Mouse (Mus musculus): ENCODE data around the gene Ppp1r15a. TPM values are rescaled to one million over a fixed set of nuclear protein-coding genes. Genes with fewer than 3 reads are reported as not detected.
A peak's percentile ranks its signal among the peaks of the same experiment; 100 is the strongest.
"Not testable (repeated sequence)": the region's sequence is repeated elsewhere in the genome, so short reads cannot be mapped to it uniquely, and the experiment has no call there.

Ppp1r15a gene
- total RNA-seq, 2 experiments from 2014 or later: 19.0 to 25.8 TPM

DNA sequence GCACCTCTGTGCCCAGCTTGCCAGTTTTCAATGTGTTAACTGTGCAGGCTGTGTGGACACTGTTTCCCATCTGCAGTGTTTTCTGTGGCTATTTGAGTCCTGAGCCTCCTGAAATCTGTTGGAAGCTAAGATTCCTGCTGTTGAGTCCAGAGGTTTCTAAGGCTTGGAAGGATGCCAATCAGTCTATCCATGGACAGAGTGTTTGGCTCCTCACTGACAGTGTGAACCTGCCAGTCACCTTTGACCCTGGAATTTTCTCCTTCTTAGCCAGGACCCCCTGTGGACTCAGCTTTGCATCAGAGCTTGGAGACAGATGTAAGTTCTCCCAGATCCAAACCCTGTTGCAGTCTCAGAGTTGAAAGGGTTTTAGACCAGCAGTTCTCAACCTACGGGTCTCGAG lies 14.1 kb upstream of the Ppp1r15a start:
- Histone ChIP-seq H3K4me3 (no peak overlapping the region), H3K27ac (no peak overlapping the region)
- TF ChIP-seq CTCF (conservative IDR thresholded peaks at IDR 0.05): no peak
- no peak for DNase-seq (ENCODE audit: low spot score in 2 of 2)

DNA sequence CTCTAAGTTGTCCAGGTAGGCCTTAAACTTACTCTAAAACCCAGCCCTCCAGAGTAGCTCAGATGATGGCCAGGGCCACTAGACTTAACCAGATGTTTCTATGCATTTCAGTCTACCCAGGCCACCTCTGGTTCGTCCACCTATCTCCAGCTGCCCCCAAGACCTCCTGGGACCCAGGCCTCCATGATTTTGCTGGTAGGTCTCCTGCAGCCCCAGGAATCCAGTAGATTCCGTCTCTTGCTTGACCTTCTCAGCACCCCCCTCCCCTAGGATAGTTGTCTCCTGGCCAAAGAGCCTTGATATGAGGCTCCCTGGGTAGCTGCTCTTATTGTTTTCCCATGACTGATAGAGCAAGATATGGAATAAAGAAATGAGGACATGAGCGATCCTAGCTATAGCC lies 13.0 kb upstream of the Ppp1r15a start:
- H3K4me3 ChIP-seq: no peak overlapping the region
- TF ChIP-seq CTCF (conservative IDR thresholded peaks at IDR 0.05): no peak
- no peak for DNase-seq (ENCODE audit: low spot score in 2 of 2)
- H3K27ac ChIP-seq: no peak overlapping the region

DNA sequence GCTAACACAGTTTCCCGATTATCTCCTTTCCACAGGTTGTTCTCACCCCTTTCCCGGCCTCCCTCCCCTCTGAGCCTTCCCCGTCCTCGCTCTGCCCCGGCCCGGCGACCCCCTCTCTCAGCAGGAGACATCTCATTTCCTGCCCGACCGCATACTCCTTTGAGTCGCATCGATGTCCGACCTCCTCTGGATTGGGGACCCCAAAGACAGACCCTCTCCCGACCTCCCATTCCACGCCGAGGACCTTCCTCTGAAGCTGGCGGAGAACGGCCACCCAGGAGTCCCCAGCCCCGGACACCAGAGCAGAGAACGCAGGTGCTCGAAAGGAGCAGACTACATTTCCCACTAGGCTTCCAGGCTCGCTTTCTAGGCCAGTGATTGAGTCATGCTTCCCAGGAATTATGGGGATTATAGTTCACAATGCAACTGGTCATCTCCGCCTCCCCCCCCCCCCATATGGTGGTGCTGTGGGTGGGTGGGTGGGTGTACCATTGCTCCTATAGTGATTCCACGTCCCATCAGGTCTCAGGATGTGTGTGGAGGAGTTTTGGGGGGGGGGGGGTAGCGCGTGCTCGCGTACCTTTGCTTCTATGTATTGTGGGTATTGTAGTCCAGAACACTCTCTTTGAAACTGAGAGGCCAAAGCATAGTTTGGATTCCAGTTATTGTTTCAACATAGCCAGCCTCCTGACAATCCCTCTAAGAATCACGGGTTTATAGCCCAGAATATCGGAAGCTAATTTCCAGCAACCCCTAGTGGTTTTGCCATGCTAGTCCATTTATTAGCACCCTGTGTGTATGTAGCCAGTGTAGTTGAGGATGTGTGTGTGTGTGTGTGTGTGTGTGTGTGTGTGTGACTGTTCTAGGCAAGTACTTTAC lies 12.3 kb upstream of the Ppp1r15a start:
- Histone ChIP-seq H3K4me3 (peak overlapping the region; percentile 77), H3K27ac (peak overlapping the region; percentile 87)
- peak; percentile 57 for TF ChIP-seq CTCF (conservative IDR thresholded peaks at IDR 0.05)
- DNase-seq (ENCODE audit: low spot score in 2 of 2): peak; percentile 68 to 70

DNA sequence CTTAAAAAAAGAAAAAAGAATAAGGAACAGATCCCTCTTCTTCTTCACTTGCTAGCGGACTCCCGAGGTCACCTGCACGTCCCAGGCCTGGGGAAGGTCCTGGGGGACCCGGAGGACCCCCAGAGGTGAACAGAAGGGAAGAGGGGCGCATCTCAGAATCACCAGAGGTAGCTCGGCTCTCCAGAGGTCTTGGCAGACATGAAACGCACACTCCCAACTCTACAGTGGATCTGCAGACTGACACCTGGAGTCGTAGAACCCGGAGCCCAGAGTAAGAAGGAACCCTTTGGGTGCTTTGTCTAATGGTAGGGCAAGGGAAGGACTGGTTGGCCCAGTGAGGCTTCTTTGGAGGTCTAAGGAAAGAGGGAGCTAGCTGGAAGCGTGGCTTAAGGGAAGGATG lies 11.5 kb upstream of the Ppp1r15a start:
- H3K27ac ChIP-seq: peak overlapping the region; percentile 87
- H3K4me3 ChIP-seq: peak overlapping the region; percentile 77
- no peak for TF ChIP-seq CTCF (conservative IDR thresholded peaks at IDR 0.05)
- no peak for DNase-seq (ENCODE audit: low spot score in 2 of 2)

DNA sequence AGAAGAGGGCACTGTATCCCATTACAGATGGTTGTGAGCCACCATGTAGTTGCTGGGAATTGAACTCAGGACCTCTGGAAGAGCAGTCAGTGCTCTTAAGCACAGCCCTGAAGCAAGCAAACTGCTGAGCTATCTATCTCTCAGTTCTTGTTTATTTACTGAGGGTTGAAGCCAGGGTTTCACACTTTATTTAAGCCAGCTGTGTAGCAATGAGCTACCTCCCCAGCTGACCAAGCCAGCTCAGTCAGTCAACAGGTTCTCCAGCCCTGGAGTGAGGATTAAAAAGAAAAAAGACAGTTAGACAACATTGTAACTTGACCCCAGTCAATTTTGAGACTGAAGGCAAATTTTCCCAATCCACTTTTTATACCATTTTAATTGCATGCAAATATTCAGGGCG lies 9.6 kb upstream of the Ppp1r15a start:
- DNase-seq (ENCODE audit: low spot score in 2 of 2): no peak
- peak; percentile 27 for TF ChIP-seq CTCF (conservative IDR thresholded peaks at IDR 0.05)
- Histone ChIP-seq H3K4me3 (no peak overlapping the region), H3K27ac (no peak overlapping the region)

DNA sequence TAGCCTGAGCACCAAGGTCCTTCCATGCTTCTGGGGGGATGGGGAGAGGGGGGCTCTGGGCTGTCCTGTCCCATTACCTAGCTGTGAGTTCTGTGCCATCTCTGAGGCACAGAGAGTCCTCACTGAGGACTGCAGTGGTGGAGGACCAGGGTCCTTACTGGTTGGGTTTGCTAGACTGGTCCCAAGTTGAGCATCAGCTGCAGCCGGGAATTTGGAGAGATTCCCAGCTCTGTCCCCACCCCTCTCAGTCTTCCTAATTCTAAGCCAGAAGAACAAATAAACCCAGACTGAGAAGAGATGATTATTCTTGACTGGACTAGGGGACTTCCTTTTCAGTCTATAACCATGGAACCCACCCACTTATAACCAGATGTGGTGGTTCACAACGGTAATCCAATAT lies 4.6 kb upstream of the Ppp1r15a start:
- TF ChIP-seq CTCF (conservative IDR thresholded peaks at IDR 0.05): no peak
- no peak for DNase-seq (ENCODE audit: low spot score in 2 of 2)
- H3K27ac ChIP-seq: no peak overlapping the region
- no peak overlapping the region for H3K4me3 ChIP-seq

DNA sequence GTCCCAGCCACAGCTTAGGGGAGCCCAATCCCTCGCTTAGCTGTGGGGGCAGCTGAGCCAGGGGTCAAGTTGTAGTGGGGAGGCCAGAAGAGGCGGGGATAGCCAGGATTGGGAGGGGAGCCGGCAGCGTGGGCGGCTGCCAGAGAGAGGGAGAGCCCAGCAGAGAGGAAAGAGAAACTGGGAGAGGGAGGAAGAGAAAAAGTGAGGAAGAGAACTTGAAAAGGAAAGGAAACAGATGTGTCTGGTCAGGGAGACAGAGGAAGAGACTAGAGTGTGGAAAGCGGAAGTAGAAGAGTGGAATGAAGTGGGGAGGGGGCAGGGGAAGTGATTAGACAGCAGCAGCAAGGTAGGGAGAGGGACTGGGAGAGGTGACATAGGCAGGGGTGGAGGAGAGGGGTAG lies 3.4 kb upstream of the Ppp1r15a start:
- TF ChIP-seq CTCF (conservative IDR thresholded peaks at IDR 0.05): no peak
- no peak overlapping the region for H3K4me3 ChIP-seq
- no peak for DNase-seq (ENCODE audit: low spot score in 2 of 2)
- H3K27ac ChIP-seq: no peak overlapping the region

DNA sequence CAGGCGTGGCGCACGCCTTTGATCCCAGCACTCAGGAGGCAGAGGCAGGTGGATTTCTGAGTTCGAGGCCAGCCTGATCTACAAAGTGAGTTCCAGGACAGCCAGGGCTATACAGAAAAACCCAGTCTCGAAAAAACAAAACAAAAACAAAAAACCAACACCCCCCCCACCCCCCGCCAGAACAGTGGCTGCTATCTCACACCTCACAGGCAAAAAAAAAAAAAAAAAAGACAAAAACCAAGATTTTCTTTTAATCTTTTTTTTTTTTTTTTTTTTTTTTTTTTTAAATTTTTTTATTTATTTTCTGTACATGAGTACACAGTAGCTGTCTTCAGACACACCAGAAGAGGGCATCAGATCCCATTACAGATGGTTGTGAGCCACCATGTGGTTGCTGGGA lies 1.1 kb upstream of the Ppp1r15a start:
- DNase-seq (ENCODE audit: low spot score in 2 of 2); H3K4me3 ChIP-seq; H3K27ac ChIP-seq: not testable (repeated sequence)

DNA sequence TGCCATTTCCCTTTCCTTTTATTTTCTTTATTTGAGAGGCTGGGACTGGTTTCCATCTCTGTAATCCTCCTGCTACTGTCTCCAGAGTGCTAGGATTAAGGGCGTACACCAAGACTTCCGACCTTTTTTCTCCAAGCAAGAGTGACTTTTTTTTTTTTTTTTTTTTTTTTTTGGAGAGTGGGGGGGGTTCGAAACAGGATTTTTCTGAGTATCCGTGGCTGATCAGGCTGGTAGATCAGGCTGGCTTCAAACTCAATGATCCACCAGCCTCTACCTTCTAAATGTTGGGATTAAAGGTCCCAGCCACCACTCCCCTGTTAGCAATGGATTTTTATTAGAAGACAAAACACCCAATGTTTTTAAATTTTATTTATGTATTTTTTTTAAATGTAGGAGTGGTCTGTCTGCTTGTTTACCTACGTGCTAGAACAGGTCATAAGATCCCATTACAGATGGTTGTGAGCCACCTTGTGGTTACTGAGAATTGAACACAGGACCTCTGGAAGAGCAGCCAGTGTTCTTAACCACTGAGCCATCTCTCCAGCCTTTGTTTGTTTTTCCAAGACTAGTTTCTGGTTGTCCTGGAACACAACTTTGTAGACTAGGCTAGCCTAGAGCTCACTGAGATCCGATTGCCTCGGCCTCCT lies 529 bp upstream of the Ppp1r15a start:
- Histone ChIP-seq H3K4me3 (peak overlapping the region; percentile 95), H3K27ac (peak overlapping the region; percentile 98)
- TF ChIP-seq CTCF (conservative IDR thresholded peaks at IDR 0.05): peak; percentile 63
- DNase-seq (ENCODE audit: low spot score in 2 of 2): no peak

DNA sequence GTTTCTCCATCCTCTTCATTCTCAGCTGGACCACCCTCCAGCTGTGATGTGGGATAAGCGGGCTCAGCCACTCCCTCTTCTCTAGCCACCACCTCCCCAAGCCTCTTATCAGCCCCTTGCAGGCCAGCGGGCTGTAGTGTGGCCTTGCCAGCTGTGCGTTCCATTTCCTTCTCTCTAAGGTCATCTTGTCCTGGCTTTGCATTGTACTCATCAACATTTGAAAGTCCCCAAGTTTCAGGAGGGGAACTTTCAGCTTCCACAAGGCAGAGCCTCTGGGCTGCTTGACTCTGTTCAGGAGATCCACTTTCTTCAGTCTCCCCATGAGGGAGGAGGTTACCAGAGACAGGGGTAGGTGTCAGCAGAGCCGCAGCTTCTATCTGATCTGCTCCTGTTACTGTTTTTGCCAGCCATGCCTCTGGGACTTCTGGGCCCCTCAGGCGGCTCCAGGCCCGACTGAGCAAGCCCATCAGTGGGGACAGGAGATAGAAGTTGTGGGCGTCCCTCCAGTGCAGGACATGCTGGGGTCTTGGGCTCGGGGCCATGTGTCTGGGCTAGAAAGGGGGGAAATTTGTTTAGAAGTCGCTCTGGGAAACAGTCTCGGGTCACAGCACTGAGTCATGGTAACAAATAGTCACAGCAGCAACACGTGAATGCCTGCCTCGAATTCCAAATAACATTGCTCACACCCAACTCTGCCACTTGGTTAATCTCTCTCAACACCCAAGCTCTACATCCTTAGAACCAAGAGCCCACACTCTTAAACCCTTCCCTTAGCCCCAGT lies 1.0 kb downstream of the Ppp1r15a start:
- peak overlapping the region; percentile 95 for H3K4me3 ChIP-seq
- no peak for TF ChIP-seq CTCF (conservative IDR thresholded peaks at IDR 0.05)
- H3K27ac ChIP-seq: peak overlapping the region; percentile 98
- DNase-seq (ENCODE audit: low spot score in 2 of 2): no peak

DNA sequence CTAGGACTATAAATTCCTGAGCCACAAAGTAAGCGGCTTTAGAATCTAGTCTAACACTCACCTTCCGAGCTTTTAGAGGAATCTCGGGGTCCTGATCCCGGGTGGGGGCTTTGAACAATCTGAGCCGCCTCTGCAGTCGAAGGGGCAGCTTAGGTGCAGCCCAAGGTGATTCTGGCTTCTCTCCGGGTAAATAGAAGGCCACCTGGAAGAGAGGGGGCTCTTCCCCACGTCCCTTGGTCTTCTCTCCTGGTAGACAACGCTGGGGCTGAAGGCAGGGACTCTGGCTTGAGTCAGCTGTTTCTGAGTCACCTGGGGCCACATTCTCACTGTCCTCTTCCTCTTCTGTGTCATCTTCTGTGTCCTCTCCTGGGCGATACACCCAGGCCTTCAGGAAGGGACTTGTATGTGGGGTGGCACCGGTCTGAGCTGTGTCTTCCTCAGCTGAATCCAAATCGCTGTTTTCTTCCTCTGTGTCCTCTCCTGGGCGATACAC lies 2.3 kb downstream of the Ppp1r15a start:
- Histone ChIP-seq H3K27ac (no peak overlapping the region), H3K4me3 (peak overlapping the region; percentile 10; the same call in 1 of the 2 replicates)
- TF ChIP-seq CTCF (conservative IDR thresholded peaks at IDR 0.05): no peak
- no peak for DNase-seq (ENCODE audit: low spot score in 2 of 2)

DNA sequence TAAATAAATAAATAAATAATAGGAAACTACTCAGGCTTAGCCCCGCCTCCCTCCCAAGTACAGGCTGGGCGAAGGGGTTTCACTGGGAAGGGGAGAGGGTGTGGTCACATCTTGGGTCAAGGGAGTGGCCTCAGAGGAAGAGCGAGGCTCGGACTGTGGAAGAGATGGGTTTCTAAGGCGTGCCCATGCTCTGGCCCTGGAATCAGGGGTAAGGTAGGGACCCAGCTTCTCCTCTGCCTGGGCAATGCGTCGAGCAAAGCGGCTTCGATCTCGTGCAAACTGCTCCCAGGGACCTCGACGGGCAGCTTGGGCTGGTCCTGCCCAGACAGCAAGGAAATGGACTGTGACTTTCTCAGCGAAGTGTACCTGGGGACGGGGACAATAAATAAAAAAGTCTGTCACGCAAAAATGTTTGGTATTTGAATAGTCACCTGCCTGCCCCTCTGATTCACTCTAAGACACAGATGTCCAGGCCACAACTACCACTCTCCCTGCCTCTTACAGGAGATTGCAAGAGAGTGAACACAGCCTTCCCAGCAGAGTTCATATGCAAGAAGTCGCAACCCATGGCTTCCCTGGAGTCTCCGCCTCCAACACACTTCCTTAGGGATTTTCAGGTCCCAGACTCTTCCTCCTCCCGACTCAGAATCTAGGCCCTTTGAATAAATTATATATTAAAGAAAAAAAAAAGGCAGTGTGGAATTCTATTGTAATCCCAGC lies 3.0 kb downstream of the Ppp1r15a start:
- H3K27ac ChIP-seq: no peak overlapping the region
- H3K4me3 ChIP-seq: no peak overlapping the region; the same call in 1 of the 2 replicates
- DNase-seq (ENCODE audit: low spot score in 2 of 2): no peak
- TF ChIP-seq CTCF (conservative IDR thresholded peaks at IDR 0.05): no peak

All from layer of hippocampus, adult 2 months (tissue).